Mouse (Mus musculus): Measurements from ENCODE around the gene Gm3448. TPM values are rescaled to one million over a fixed set of nuclear protein-coding genes. Genes with fewer than 3 reads are reported as not detected.
"Not testable (repeated sequence)": the region's sequence is repeated elsewhere in the genome, so short reads cannot be mapped to it uniquely, and the experiment has no call there.

The Gm3448 gene
- total RNA-seq (2021) = 1 to 10 TPM; 1.0 to 1.5 TPM
- long read RNA-seq, experiment 1, partial matches to known transcripts = 2 of 27 reads
- long read RNA-seq, experiment 1, other reads (novel, unspliced or antisense) = 25 of 27 reads
- long read RNA-seq, experiment 2, partial matches to known transcripts = 4 of 29 reads
- long read RNA-seq, experiment 2, other reads (novel, unspliced or antisense) = 25 of 29 reads

GRCm38 (mm10) chr17:15041175-15041729, at the start of gene Gm3448, which contains the start of the genes Ermard and Tcte3:
Gene Gm3448 (minus strand): TSS chr17:15041537.
Gene Ermard (plus strand): TSS chr17:15041208.
Gene Tcte3 (minus strand): TSS chr17:15041488.
- peak; percentile 15 for DNase-seq

DNA sequence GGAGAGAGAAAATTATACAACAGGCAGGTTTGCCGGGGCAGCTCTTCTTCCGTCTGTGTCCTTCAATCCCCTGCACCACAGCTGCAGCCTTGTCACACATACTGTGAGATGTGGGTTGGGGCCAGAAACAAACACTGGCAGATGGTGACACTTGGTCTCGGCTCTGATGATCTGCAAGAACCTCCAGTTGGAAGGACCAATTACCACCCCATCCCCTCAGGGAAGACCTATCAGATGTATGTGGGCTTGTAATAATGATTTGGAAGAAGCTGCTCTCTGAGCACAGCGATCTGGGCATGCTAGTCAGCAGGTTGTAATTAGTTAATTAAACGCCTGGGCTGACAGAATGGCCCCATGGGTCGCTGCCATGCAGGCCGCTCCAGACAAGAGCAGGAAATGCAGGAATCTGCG, 47.3 kb upstream of the Gm3448 start:
- DNase-seq = no peak

DNA sequence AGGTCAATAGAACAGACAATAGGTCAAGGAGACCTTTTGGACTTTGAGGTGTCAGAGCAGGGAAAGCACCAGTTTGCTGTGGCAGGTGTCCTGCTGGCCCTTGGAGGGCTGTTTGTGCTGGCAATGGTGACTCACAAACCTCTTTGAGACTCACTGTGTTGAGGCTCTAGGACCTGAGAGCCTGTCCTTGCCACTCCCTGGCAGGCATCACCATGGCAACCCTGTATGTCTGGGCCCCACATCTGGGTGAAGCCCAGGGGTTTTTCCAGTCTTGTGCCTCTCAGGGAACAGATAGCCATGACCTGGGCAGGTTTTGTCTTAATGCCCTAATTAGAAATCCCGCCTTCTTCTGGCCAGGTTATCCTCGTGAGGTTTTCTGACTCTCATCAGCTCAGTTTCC, 46.8 kb upstream of the Gm3448 start:
- DNase-seq = no peak

DNA sequence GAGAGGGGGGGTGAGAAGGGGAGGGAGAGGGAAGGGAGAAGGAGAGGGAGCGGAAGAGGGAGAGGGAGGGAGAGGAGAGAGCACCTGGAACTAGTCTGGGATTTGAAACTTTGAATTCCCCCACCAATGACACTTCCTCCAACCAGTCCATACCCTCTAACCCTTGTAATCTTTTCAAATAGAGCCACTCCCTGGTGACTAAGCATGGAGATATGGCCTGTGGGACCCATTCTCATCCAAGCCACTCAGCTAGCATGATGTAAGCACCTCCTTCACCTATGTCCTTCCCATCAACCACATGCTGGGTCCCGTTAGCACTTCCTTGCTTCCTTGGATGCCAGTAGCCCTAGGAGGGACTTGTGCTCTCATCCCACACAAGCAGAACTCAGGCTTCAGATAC, 43.7 kb upstream of the Gm3448 start:
- DNase-seq = no peak

GRCm38 (mm10) chr17:15084226-15084848, 43.0 kb upstream of the Gm3448 start:
- no peak for DNase-seq

DNA sequence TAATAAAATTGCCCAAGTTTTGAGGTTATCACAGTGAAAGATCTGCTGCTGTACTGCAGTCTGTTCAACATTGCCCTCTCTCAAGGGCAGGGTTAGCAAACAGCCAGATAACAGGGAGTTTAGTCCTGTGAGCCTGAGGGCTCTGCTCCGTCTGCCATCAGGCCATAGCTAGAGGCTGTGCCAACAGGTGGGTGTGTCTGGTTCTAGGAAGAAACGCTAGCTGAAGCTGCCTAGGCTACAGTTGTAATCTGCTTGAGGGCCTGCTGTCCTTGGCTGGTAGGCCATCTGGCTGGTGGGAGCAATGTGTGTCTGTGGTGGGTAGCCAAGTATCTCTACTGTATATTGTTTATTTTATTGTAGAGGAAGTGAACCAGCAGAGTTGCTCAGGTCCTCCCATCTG, 36.2 kb upstream of the Gm3448 start:
- DNase-seq = no peak

- no peak for DNase-seq
These were observed 33.7 kb upstream of the Gm3448 start for GRCm38 (mm10) chr17:15075033-15075432.

DNA sequence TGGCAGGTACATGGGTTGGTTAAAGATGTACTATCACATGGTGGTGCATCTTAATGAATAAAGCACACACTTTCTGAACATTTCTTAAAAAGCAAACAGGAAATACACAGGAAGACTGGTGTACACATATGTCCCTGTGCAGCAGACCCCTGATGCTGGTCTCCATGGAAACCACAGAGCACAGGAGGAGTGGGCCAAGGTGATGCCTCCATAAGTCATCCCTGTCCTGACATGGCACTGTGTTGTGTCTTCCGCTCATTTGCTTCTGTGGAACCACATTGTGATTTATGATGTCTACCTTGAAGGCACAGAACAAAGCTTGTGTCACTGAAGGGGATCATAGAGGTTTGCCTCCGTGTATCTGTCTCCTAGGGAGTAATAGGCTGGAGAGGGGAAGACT, 30.9 kb upstream of the Gm3448 start:
- no peak for DNase-seq

- no peak for DNase-seq
These were observed 27.8 kb upstream of the Gm3448 start for GRCm38 (mm10) chr17:15069124-15069523.

- no peak for DNase-seq
These were observed 26.9 kb upstream of the Gm3448 start for GRCm38 (mm10) chr17:15068040-15068792.

- DNase-seq = no peak
These were observed 25.6 kb upstream of the Gm3448 start for GRCm38 (mm10) chr17:15066911-15067310.

GRCm38 (mm10) chr17:15066066-15066465, 24.7 kb upstream of the Gm3448 start:
- DNase-seq = no peak

DNA sequence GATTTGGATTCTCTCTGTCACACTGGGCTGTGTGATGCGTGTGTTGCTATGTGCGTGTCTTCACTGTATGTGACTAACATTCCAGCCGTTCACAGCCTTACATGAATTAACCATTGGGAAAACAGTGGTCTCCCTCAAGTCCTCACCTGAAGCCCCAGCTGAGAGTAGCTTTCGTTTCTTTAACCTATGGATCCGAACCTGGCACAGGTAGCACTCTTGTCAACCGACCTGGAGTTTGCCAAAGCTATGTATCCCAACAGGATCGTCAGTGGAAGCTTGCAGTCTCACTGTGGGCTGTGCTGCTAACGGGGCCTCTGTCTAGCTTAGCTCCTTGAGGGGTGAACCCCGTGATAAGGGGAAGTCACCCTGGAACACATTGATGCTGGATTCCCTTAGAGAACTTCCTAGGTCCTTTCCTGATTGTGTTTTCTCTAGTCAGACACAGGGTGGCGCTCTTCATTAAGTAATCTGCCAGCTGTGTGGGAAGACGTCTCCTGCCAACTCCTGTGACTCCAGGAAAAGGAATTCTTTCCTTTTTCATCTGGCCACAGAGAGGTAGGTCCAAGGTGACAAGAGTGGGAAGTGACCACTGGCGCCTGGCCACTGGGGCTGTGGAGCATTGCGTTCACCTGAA, 24.2 kb upstream of the Gm3448 start:
- peak; percentile 52 for DNase-seq

DNA sequence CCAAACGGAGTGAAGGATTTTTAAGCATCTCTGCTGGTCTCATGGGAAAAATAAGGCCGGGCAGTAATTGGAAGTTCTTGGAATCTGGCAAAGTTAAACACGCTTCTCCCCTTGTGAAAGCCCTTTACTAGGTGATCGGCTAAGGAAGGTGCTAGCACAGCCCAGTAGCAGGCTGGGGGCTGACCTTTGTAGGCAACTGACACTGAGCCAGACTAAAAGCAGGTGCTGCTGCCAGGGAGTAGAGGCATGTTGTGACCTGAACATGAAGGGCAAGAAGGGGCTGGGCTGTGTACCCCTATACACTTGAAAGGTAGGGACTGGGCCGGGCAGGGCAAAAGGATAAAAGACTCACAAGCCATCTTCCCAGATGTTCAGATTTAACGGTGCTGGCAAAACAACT, 19.0 kb upstream of the Gm3448 start:
- peak; percentile 3 for DNase-seq

GRCm38 (mm10) chr17:15059646-15060045, 18.3 kb upstream of the Gm3448 start:
- DNase-seq = peak; percentile 2

GRCm38 (mm10) chr17:15058161-15058591, 16.8 kb upstream of the Gm3448 start:
- DNase-seq = peak; percentile 5

GRCm38 (mm10) chr17:15055925-15056324, 14.6 kb upstream of the Gm3448 start:
- peak; percentile 1 for DNase-seq

DNA sequence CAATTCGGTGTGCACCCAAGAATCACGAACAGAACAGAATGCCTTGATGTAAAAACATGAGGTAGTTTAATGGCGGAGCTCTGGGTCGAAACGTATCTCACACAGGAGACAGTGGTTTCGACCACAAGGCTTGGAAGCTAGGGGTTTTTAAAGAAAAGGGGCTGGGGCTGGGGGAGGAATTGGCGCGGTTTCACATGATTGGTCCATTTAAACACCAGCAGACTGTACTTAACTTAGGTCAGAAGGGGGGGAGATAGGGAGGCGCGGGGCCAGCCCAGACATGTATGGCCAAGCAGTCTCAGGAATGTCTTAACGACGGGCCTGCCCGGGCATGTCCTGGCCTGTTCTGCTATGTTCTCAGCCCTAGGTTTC, 12.5 kb upstream of the Gm3448 start:
- peak; percentile 0 for DNase-seq

GRCm38 (mm10) chr17:15053183-15053828, 12.0 kb upstream of the Gm3448 start:
- DNase-seq = not testable (repeated sequence)

GRCm38 (mm10) chr17:15052766-15053165, 11.4 kb upstream of the Gm3448 start:
- not testable (repeated sequence) for DNase-seq

GRCm38 (mm10) chr17:15050338-15050737, 9.0 kb upstream of the Gm3448 start:
- DNase-seq = not testable (repeated sequence)

DNA sequence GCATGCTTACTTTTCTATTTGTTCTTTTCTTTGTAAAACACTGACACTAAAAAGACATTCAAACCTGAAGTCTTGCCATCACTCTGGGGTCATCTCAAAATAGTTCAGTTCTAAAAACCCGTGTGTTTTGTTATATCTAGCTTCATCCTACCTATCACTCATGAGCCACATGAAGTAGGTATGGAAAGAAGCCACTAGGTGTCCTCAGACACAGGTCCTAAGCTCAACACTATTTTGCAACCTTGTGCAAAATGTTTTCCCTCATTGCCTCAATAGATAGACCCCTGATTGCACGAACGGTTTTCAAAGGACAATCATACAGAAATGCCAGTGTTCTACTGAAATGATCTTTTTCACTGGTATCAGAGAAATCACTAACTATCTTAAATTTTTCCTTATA, 882 bp downstream of the Gm3448 start:
- not testable (repeated sequence) for DNase-seq

All from gastrocnemius, postnatal 10 days (tissue).